Mouse (Mus musculus) heart, embryonic 14.5 days (tissue): ENCODE measurements around the gene St5. TPM values are rescaled to one million over a fixed set of nuclear protein-coding genes. Genes with fewer than 3 reads are reported as not detected.
A peak's percentile ranks its signal among the peaks of the same experiment; 100 is the strongest.

Experiments
- ATAC-seq: fragments of 200-750 bp; cut with Nextera tagmentation; 2 replicates; pipeline ENCODE4 v1.8.0; 2017; ENCODE audit warnings: low read depth, moderate TSS enrichment; ENCODE audit not compliant: insufficient number of reproducible peaks, insufficient read depth, low FRiP score
- H3K27ac ChIP-seq, 2 experiments: fragments of 200-500 bp in 1 of 2; fragments of 300-500 bp in 1 of 2; sonication (generic) in 1 of 2; replicated peaks in 1 of 2; 2 replicates each; pipeline ENCODE4 v1.5.1; 2012 to 2014; ENCODE audit warnings: low read depth in 2 of 2, low read length in 2 of 2, control low read depth in 1 of 2, mild to moderate bottlenecking in 1 of 2, mixed read lengths in 1 of 2; ENCODE audit not compliant: control insufficient read depth in 1 of 2, insufficient read depth in 1 of 2
- H3K27me3 ChIP-seq: fragments of 300-500 bp; sonication (generic); 2 replicates; pipeline ENCODE4 v1.6.1; 2014; ENCODE audit warnings: mild to moderate bottlenecking, low read length, control low read depth; ENCODE audit not compliant: control insufficient read depth, insufficient read depth
- H3K36me3 ChIP-seq: fragments of 300-500 bp; sonication (generic); 2 replicates; pipeline ENCODE4 v1.6.1; 2014; ENCODE audit warnings: mild to moderate bottlenecking, control low read depth, low read length, mixed read lengths; ENCODE audit not compliant: control insufficient read depth, insufficient read depth
- H3K4me1 ChIP-seq, 2 experiments: fragments of 200-500 bp in 1 of 2; fragments of 300-500 bp in 1 of 2; sonication (generic) in 1 of 2; 2 replicates each; pipeline ENCODE4 v1.6.1; 2012 to 2014; ENCODE audit warnings: low read length in 2 of 2, control low read depth in 1 of 2, mixed read lengths in 1 of 2; ENCODE audit not compliant: control insufficient read depth in 2 of 2, insufficient read depth in 2 of 2
- H3K4me2 ChIP-seq: fragments of 300-500 bp; sonication (generic); 2 replicates; pipeline ENCODE4 v1.6.1; 2014; ENCODE audit warnings: mild to moderate bottlenecking, low read length
- H3K4me3 ChIP-seq, 2 experiments: fragments of 200-500 bp in 1 of 2; fragments of 300-500 bp in 1 of 2; sonication (generic) in 1 of 2; 2 replicates each; pipeline ENCODE4 v1.5.1; 2012 to 2014; ENCODE audit warnings: low read length in 2 of 2, mild to moderate bottlenecking in 2 of 2, control low read depth in 1 of 2, low read depth in 1 of 2, moderate library complexity in 1 of 2; ENCODE audit not compliant: control insufficient read depth in 1 of 2, insufficient read depth in 1 of 2
- H3K9ac ChIP-seq: fragments of 300-500 bp; sonication (generic); 2 replicates; pipeline ENCODE4 v1.6.1; 2014; ENCODE audit warnings: mild to moderate bottlenecking, low read length
- H3K9me3 ChIP-seq: fragments of 300-500 bp; sonication (generic); 2 replicates; pipeline ENCODE4 v1.6.1; 2016; ENCODE audit warnings: low read length, control low read depth; ENCODE audit not compliant: control insufficient read depth
- WGBS: fragments of 180-500 bp; shearing (Covaris S2); extraction: QIAGEN DNeasy Blood & Tissue Kit; methylation state at CpG from one replicate; pipeline ENCODE4 v1.1.7; 2014; 5-methylcytosine and 5-hydroxymethylcytosine counted together
- polyA plus RNA-seq: library from polyadenylated mRNA; unstranded; fragments of >200 nt; fragmentation: Nextera tagmentation; extraction: Ambion mirVana; gene quantifications from 2 replicates; pipeline ENCODE4 v1.2.1, GENCODE M21; 2014

The St5 gene
- polyA plus RNA-seq, 1 experiment from 2014 or later: 29.9 TPM

- Histone ChIP-seq H3K4me3 (no peak overlapping the region), H3K9me3 (no peaks in the 10 kb centered on the region), H3K4me1 (peaks cover 0 to 7% of the 10 kb centered on the region in 2 experiments; a peak in 2 of 4 replicates), H3K9ac (no peak overlapping the region), H3K36me3 (no peaks in the 10 kb centered on the region), H3K4me2 (no peak overlapping the region), H3K27me3 (no peaks in the 10 kb centered on the region), H3K27ac (no peak overlapping the region)
- WGBS: 64% methylated on average over 5 of the region's 5 CpGs
- no peak for ATAC-seq
Observed at GRCm38 (mm10) chr7:109654871-109655270, 48.5 kb downstream of the St5 start.

- H3K27ac ChIP-seq: peak overlapping the region; percentile 51 to 52
- H3K4me2 ChIP-seq: peak overlapping the region; percentile 41
- H3K4me3 ChIP-seq: no peak overlapping the region
- H3K36me3 ChIP-seq: no peaks in the 10 kb centered on the region
- peaks cover 8 to 25% of the 10 kb centered on the region in 2 experiments for H3K4me1 ChIP-seq
- WGBS: 24% methylated on average over 10 of the region's 10 CpGs
- H3K27me3 ChIP-seq: no peaks in the 10 kb centered on the region
- peak; percentile 86 for ATAC-seq
- H3K9ac ChIP-seq: peak overlapping the region; percentile 44
- H3K9me3 ChIP-seq: no peaks in the 10 kb centered on the region
Observed at GRCm38 (mm10) chr7:109648812-109649594, 54.4 kb downstream of the St5 start.

- Histone ChIP-seq H3K9me3 (no peaks in the 10 kb centered on the region), H3K27me3 (no peaks in the 10 kb centered on the region), H3K4me3 (no peak overlapping the region), H3K36me3 (no peaks in the 10 kb centered on the region), H3K4me1 (peaks cover 10 to 30% of the 10 kb centered on the region in 2 experiments), H3K27ac (no peak overlapping the region), H3K9ac (no peak overlapping the region), H3K4me2 (no peak overlapping the region)
- ATAC-seq: no peak
- 24% methylated on average over 3 of the region's 3 CpGs for WGBS
Observed at GRCm38 (mm10) chr7:109646574-109646973, 56.8 kb downstream of the St5 start.

- peaks cover 4 to 18% of the 10 kb centered on the region in 2 experiments for H3K4me1 ChIP-seq
- no peaks in the 10 kb centered on the region for H3K9me3 ChIP-seq
- no peak overlapping the region for H3K27ac ChIP-seq
- no peaks in the 10 kb centered on the region for H3K36me3 ChIP-seq
- ATAC-seq: no peak
- no peaks in the 10 kb centered on the region for H3K27me3 ChIP-seq
- no peak overlapping the region for H3K9ac ChIP-seq
- WGBS: 89% methylated on average over 18 of the region's 18 CpGs
- H3K4me2 ChIP-seq: no peak overlapping the region
- no peak overlapping the region for H3K4me3 ChIP-seq
Observed at GRCm38 (mm10) chr7:109643305-109643994, 60.0 kb downstream of the St5 start.

GRCm38 (mm10) chr7:109641963-109642362 is 61.4 kb downstream of the St5 start:
- no peaks in the 10 kb centered on the region for H3K27me3 ChIP-seq
- H3K4me2 ChIP-seq: no peak overlapping the region
- H3K27ac ChIP-seq: no peak overlapping the region
- WGBS: 22% methylated on average over 1 of the region's 1 CpGs
- H3K36me3 ChIP-seq: no peaks in the 10 kb centered on the region
- H3K4me1 ChIP-seq: peaks cover 15 to 26% of the 10 kb centered on the region in 2 experiments
- H3K4me3 ChIP-seq: no peak overlapping the region
- H3K9ac ChIP-seq: no peak overlapping the region
- no peak for ATAC-seq
- H3K9me3 ChIP-seq: no peaks in the 10 kb centered on the region

- no peaks in the 10 kb centered on the region for H3K27me3 ChIP-seq
Observed at GRCm38 (mm10) chr7:109641102-109641501, 62.3 kb downstream of the St5 start.

GRCm38 (mm10) chr7:109637391-109637790 is 66.0 kb downstream of the St5 start:
- peaks cover 16 to 33% of the 10 kb centered on the region in 2 experiments for H3K4me1 ChIP-seq
- ATAC-seq: no peak
- peak overlapping the region; percentile 18 to 66 for H3K27ac ChIP-seq

More at GRCm38 (mm10) chr7:109641102-109641501, 62.3 kb downstream of the St5 start:
- H3K36me3 ChIP-seq: no peaks in the 10 kb centered on the region
- H3K4me3 ChIP-seq: no peak overlapping the region
- no peaks in the 10 kb centered on the region for H3K9me3 ChIP-seq
- H3K4me1 ChIP-seq: peaks cover 18 to 30% of the 10 kb centered on the region in 2 experiments
- no peak overlapping the region; a peak in 1 of 4 replicates for H3K27ac ChIP-seq
- no peak for ATAC-seq
- no peak overlapping the region for H3K4me2 ChIP-seq
- H3K9ac ChIP-seq: no peak overlapping the region
- WGBS: 78% methylated on average over 8 of the region's 8 CpGs

More at GRCm38 (mm10) chr7:109637391-109637790, 66.0 kb downstream of the St5 start:
- Histone ChIP-seq H3K4me3 (no peak overlapping the region), H3K9me3 (no peaks in the 10 kb centered on the region), H3K36me3 (no peaks in the 10 kb centered on the region), H3K27me3 (no peaks in the 10 kb centered on the region), H3K4me2 (0 out of 2 replicates have a peak overlapping the region, but pooled peaks have one; percentile 2), H3K9ac (peak overlapping the region; percentile 56)
- WGBS: 29% methylated on average over 5 of the region's 5 CpGs
